Mouse (Mus musculus) liver, adult 2 months (tissue): ENCODE measurements around the gene Prdx5. TPM values are rescaled to one million over a fixed set of nuclear protein-coding genes. Genes with fewer than 3 reads are reported as not detected.

Experiments
- DNase-seq: peaks from one replicate; pipeline ENCODE4 v3.0.0-alpha.2; 2011; ENCODE audit warnings: low read depth, low spot score; ENCODE audit errors: extremely low read depth
- H3K27ac ChIP-seq: fragments of 200-500 bp; replicated peaks from 2 replicates; pipeline ENCODE4 v1.5.1; 2012; ENCODE audit warnings: low read depth, mild to moderate bottlenecking, control low read depth, inconsistent platforms, low read length; ENCODE audit not compliant: insufficient read depth
- H3K27me3 ChIP-seq: fragments of 200-500 bp; 2 replicates; pipeline ENCODE4 v1.6.1; 2012; ENCODE audit warnings: mild to moderate bottlenecking, moderate library complexity, low read length, inconsistent platforms; ENCODE audit not compliant: control insufficient read depth, insufficient read depth
- H3K36me3 ChIP-seq: fragments of 200-500 bp; 2 replicates; pipeline ENCODE4 v1.6.1; 2012; ENCODE audit warnings: low read length, inconsistent platforms; ENCODE audit not compliant: control insufficient read depth, insufficient read depth
- H3K4me1 ChIP-seq: fragments of 200-500 bp; 2 replicates; pipeline ENCODE4 v1.6.1; 2011; ENCODE audit warnings: low read length; ENCODE audit not compliant: control insufficient read depth, insufficient read depth
- H3K4me3 ChIP-seq: fragments of 200-500 bp; 2 replicates; pipeline ENCODE4 v1.5.1; 2011; ENCODE audit warnings: low read depth, mild to moderate bottlenecking, control low read depth, low read length, moderate library complexity; ENCODE audit not compliant: insufficient read depth
- H3K79me2 ChIP-seq: fragments of 200-500 bp; 2 replicates; pipeline ENCODE4 v1.6.1; 2012; ENCODE audit warnings: inconsistent platforms, mild to moderate bottlenecking, low read length, moderate library complexity; ENCODE audit not compliant: control insufficient read depth, insufficient read depth
- H3K9ac ChIP-seq: fragments of 200-500 bp; 2 replicates; pipeline ENCODE4 v1.6.1; 2012; ENCODE audit warnings: low read depth, mild to moderate bottlenecking, control low read depth, inconsistent platforms, low read length
- CTCF ChIP-seq: fragments of 200-500 bp; IDR thresholded peaks from 2 replicates; pipeline ENCODE4 v1.5.1; 2011; ENCODE audit warnings: low read depth, low read length, control low read depth
- POLR2A ChIP-seq: fragments of 200-500 bp; IDR thresholded peaks from 2 replicates; pipeline ENCODE4 v1.6.1; 2011; ENCODE audit warnings: low read length, control low read depth; ENCODE audit not compliant: insufficient read depth; ENCODE audit errors: extremely low read depth
- WGBS: fragments of 180-500 bp; shearing (Covaris S2); methylation state at CpG from one replicate; pipeline ENCODE4 v1.1.7; 2018; 5-methylcytosine and 5-hydroxymethylcytosine counted together
- polyA plus RNA-seq: library from polyadenylated mRNA; depleted of rRNA; stranded (reverse); fragments of >200 nt; gene quantifications from 2 replicates; pipeline ENCODE4 v1.2.3, GENCODE M21; 2012
- total RNA-seq: library from RNA; depleted of rRNA; stranded (reverse); fragments of >200 nt; gene quantifications from 2 replicates; pipeline ENCODE4 v1.2.3, GENCODE M21; 2014

Prdx5 gene
- total and polyA plus RNA-seq, 2 experiments: 364 to 615 TPM

- TF ChIP-seq POLR2A (no peak), CTCF (no peak)
- Histone ChIP-seq H3K79me2 (no peaks in the 10 kb centered on the region), H3K4me3 (no peak overlapping the region), H3K4me1 (peaks cover 7% of the 10 kb centered on the region; the same call in 1 of the 2 replicates), H3K36me3 (no peaks in the 10 kb centered on the region), H3K27me3 (no peaks in the 10 kb centered on the region), H3K27ac (no peak overlapping the region), H3K9ac (no peak overlapping the region)
- DNase-seq: peak; percentile 14
- WGBS: 74% methylated on average over 3 of the region's 3 CpGs
Observed at GRCm38 (mm10) chr19:6872701-6873100, 37.2 kb downstream of the Prdx5 start.

GRCm38 (mm10) chr19:6871574-6872271 is 38.2 kb downstream of the Prdx5 start:
- peak; percentile 46 for DNase-seq
- Histone ChIP-seq H3K27ac (peak overlapping the region; percentile 56), H3K4me3 (no peak overlapping the region), H3K27me3 (no peaks in the 10 kb centered on the region), H3K36me3 (no peaks in the 10 kb centered on the region), H3K79me2 (no peaks in the 10 kb centered on the region), H3K4me1 (peaks cover 7% of the 10 kb centered on the region; the same call in 1 of the 2 replicates), H3K9ac (peak overlapping the region; percentile 36; the same call in 1 of the 2 replicates)
- no peak for TF ChIP-seq POLR2A
- peak; percentile 70 for TF ChIP-seq CTCF
- 64% methylated on average over 5 of the region's 5 CpGs for WGBS

GRCm38 (mm10) chr19:6869355-6869754 is 40.6 kb downstream of the Prdx5 start:
- TF ChIP-seq CTCF (no peak), POLR2A (no peak)
- Histone ChIP-seq H3K9ac (no peak overlapping the region), H3K27ac (peak overlapping the region; percentile 8; the same call in 1 of the 2 replicates), H3K27me3 (no peaks in the 10 kb centered on the region), H3K4me1 (peaks cover 7% of the 10 kb centered on the region; the same call in 1 of the 2 replicates), H3K79me2 (no peaks in the 10 kb centered on the region), H3K4me3 (peak overlapping the region; percentile 24; the same call in 1 of the 2 replicates), H3K36me3 (no peaks in the 10 kb centered on the region)
- peak; percentile 63 for DNase-seq
- 6% methylated on average over 5 of the region's 5 CpGs for WGBS

GRCm38 (mm10) chr19:6861451-6861850 is 48.5 kb downstream of the Prdx5 start:
- no peaks in the 10 kb centered on the region for H3K4me1 ChIP-seq
- H3K79me2 ChIP-seq: no peaks in the 10 kb centered on the region
- H3K27ac ChIP-seq: no peak overlapping the region
- 96% methylated on average over 4 of the region's 4 CpGs for WGBS
- H3K9ac ChIP-seq: no peak overlapping the region
- H3K4me3 ChIP-seq: no peak overlapping the region
- DNase-seq: no peak
- no peak for TF ChIP-seq CTCF
- no peaks in the 10 kb centered on the region for H3K27me3 ChIP-seq
- H3K36me3 ChIP-seq: no peaks in the 10 kb centered on the region

- no peak for DNase-seq
- Histone ChIP-seq H3K27ac (no peak overlapping the region), H3K4me1 (no peaks in the 10 kb centered on the region), H3K9ac (no peak overlapping the region), H3K36me3 (no peaks in the 10 kb centered on the region), H3K4me3 (no peak overlapping the region), H3K27me3 (no peaks in the 10 kb centered on the region), H3K79me2 (no peaks in the 10 kb centered on the region)
- TF ChIP-seq POLR2A: no peak
- no peak for TF ChIP-seq CTCF
- WGBS: 90% methylated on average over 6 of the region's 6 CpGs
Observed at GRCm38 (mm10) chr19:6860706-6861105, 49.2 kb downstream of the Prdx5 start.

- Histone ChIP-seq H3K9ac (no peak overlapping the region), H3K36me3 (no peaks in the 10 kb centered on the region), H3K79me2 (no peaks in the 10 kb centered on the region), H3K27me3 (no peaks in the 10 kb centered on the region), H3K4me3 (no peak overlapping the region), H3K27ac (no peak overlapping the region), H3K4me1 (peaks cover 3% of the 10 kb centered on the region; the same call in 1 of the 2 replicates)
- 93% methylated on average over 3 of the region's 3 CpGs for WGBS
- TF ChIP-seq POLR2A (no peak), CTCF (no peak)
- DNase-seq: no peak
Observed at GRCm38 (mm10) chr19:6859971-6860370, 49.9 kb downstream of the Prdx5 start.
